Mouse (Mus musculus): ENCODE measurements at regions not wholly inside any gene's neighbourhood (a gene's known extent, or its start where the extent isn't known, plus 50 kb on each side); places are given as distances from the start of the nearest gene placed in this dataset.

DNA sequence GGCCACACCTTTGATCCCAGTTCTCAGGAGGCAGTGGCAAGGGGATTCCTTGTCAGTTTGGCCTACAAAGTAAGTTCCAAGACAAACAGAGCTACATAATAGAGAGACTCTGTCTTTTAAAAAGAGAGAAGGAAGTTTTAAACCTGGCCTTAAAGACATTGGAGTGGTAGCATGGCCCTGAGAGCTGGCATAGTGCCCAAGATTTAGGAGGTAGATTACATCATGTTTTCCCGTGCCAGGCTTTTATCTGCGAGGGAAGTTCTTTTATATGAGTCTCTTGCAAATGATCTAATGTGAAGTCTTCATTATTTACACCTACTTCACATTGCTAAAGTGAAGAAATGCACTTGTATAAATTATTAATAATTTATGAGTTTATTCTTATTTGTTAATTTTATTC lies 119.8 kb downstream of the Cd24a start:
- TF ChIP-seq POLR2A (IDR thresholded peaks at IDR 0.05; ENCODE audit: borderline replicate concordance, extremely low read depth, low read depth, low read length) (no peak), CTCF (IDR thresholded peaks at IDR 0.05; ENCODE audit: insufficient read depth, low read length) (no peak)
